Mouse (Mus musculus) midbrain, embryonic 13.5 days (tissue): ENCODE results near the gene Gm49354. TPM values are rescaled to one million over a fixed set of nuclear protein-coding genes. Genes with fewer than 3 reads are reported as not detected.
"Not testable (repeated sequence)": the region's sequence is repeated elsewhere in the genome, so short reads cannot be mapped to it uniquely, and the experiment has no call there.

Experiments used
- ATAC-seq: fragments of 200-750 bp; cut with Nextera tagmentation; 2 replicates; pipeline ENCODE4 v1.8.0; 2017; ENCODE audit warnings: mild to moderate bottlenecking, moderate TSS enrichment, moderate library complexity
- H3K27ac ChIP-seq: fragments of 300-500 bp; sonication (generic); 2 replicates; pipeline ENCODE4 v1.5.1; 2015; ENCODE audit warnings: inconsistent platforms, mild to moderate bottlenecking, moderate library complexity
- H3K27me3 ChIP-seq: fragments of 300-500 bp; sonication (generic); 2 replicates; pipeline ENCODE4 v1.6.1; 2015; ENCODE audit warnings: mild to moderate bottlenecking, inconsistent platforms
- H3K36me3 ChIP-seq: fragments of 300-500 bp; sonication (generic); 2 replicates; pipeline ENCODE4 v1.6.1; 2015; ENCODE audit warnings: mild to moderate bottlenecking, inconsistent platforms
- H3K4me1 ChIP-seq: fragments of 300-500 bp; sonication (generic); replicated peaks from 2 replicates; pipeline ENCODE4 v1.6.1; 2015; ENCODE audit warnings: inconsistent platforms
- H3K4me2 ChIP-seq: fragments of 300-500 bp; sonication (generic); replicated peaks from 2 replicates; pipeline ENCODE4 v1.6.1; 2015; ENCODE audit warnings: moderate library complexity, mild to moderate bottlenecking, inconsistent platforms
- H3K4me3 ChIP-seq: fragments of 300-500 bp; sonication (generic); replicated peaks from 2 replicates; pipeline ENCODE4 v1.5.1; 2015; ENCODE audit warnings: mild to moderate bottlenecking, inconsistent platforms
- H3K9ac ChIP-seq: fragments of 300-500 bp; sonication (generic); replicated peaks from 2 replicates; pipeline ENCODE4 v1.6.1; 2015; ENCODE audit warnings: mild to moderate bottlenecking, inconsistent platforms
- H3K9me3 ChIP-seq: fragments of 300-500 bp; sonication (generic); 2 replicates; pipeline ENCODE4 v1.6.1; 2016; ENCODE audit warnings: mild to moderate bottlenecking, inconsistent platforms
- WGBS: fragments of 180-500 bp; shearing (Covaris S2); methylation state at CpG from one replicate; pipeline ENCODE4 v1.1.7; 2015; 5-methylcytosine and 5-hydroxymethylcytosine counted together
- polyA plus RNA-seq: library from polyadenylated mRNA; unstranded; fragments of >200 nt; fragmentation: Nextera tagmentation; extraction: Ambion mirVana; gene quantifications from 2 replicates; pipeline ENCODE4 v1.2.1, GENCODE M21; 2015

The Gm49354 gene
- polyA plus RNA-seq, 1 experiment from 2014 or later, result not detected

DNA sequence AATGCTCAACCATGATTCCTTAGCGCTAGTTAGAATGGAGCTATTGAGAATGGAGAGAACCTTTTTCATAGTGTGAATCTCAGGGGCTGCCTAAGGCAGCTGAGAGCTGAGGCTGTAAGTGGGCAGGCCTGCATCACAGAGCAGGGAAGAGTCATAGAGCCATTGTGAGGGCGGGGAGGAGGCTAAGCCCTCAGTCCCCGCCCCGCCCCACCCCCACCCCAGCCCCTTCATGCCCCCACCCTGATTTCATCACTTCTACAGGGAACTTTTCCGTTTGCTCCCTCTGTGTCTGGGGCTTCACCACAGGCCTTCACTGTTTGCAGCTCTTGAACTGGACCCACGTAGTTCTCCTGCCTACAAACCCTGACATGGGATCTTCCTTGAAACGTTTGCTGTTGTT, 50.4 kb downstream of the Gm49354 start, which contains the start of gene Spata31d1d:
TSS of gene Spata31d1d (minus strand) at position 101 of the 400 bp plus-strand sequence.
- Histone ChIP-seq H3K4me1 (0 out of 2 replicates have a peak, but pooled peaks cover under 1% of the 10 kb centered on the region), H3K36me3 (no peaks in the 10 kb centered on the region), H3K27ac (no peak within 1 kb of the TSS), H3K4me2 (no peak within 1 kb of the TSS), H3K9ac (no peak within 1 kb of the TSS), H3K9me3 (no peaks in the 10 kb centered on the region), H3K4me3 (no peak within 1 kb of the TSS), H3K27me3 (peaks cover 6% of the 10 kb centered on the region; the same call in 1 of the 2 replicates)
- 37% methylated on average over 7 of the region's 7 CpGs for WGBS
- no peak for ATAC-seq

GRCm38 (mm10) chr13:59728378-59729093, 53.5 kb downstream of the Gm49354 start:
- H3K4me3 ChIP-seq, result no peak overlapping the region
- H3K36me3 ChIP-seq, result no peaks in the 10 kb centered on the region
- peaks cover 9% of the 10 kb centered on the region for H3K27me3 ChIP-seq
- 24% methylated on average over 7 of the region's 7 CpGs for WGBS
- no peaks in the 10 kb centered on the region for H3K9me3 ChIP-seq
- no peak overlapping the region for H3K9ac ChIP-seq
- ATAC-seq, result peak; percentile 90
- peaks cover 8% of the 10 kb centered on the region for H3K4me1 ChIP-seq
- H3K4me2 ChIP-seq, result no peak overlapping the region
- H3K27ac ChIP-seq, result no peak overlapping the region

DNA sequence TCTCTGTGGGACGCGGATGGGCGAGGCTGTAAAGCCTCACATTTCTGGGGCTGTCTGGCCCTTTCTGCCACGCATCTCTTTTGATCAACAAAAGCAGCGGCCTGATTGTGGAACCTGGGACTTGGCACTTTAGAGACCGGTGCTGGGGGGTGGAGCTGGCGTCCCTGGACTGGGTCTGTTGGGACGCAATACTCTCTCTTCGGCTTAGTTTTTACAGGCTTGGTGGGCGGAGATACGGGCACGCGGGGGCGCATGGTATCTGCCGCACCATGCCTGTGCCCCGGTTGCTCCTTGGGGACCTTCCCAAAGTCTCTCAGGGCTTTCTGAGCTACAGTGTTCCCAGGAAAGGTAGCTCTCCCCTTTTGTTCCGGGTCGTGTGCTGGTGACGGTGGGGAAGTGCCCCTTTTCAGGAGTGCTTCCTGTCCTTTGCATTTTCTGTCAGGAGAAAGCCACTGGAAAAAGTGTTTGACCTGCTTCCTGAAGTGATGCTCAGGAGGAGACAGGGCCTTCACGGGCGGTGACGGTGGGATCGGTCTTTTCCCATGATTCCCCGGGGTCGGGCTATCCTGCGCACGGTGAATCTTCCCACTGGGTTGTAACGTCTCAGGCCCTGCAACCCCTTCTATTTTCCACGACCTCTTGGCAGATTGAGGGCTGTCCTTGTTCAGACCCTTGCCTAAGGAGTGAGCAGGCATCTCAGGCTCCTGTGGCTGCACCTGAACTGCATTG, 55.7 kb downstream of the Gm49354 start:
- no peak overlapping the region for H3K4me3 ChIP-seq
- no peak for ATAC-seq
- peak overlapping the region; percentile 39 for H3K4me2 ChIP-seq
- no peaks in the 10 kb centered on the region for H3K9me3 ChIP-seq
- H3K4me1 ChIP-seq, result peaks cover 8% of the 10 kb centered on the region
- peak overlapping the region; percentile 19; the same call in 1 of the 2 replicates for H3K9ac ChIP-seq
- H3K36me3 ChIP-seq, result no peaks in the 10 kb centered on the region
- no peak overlapping the region for H3K27ac ChIP-seq
- WGBS, result 37% methylated on average over 29 of the region's 29 CpGs
- H3K27me3 ChIP-seq, result peaks cover 9% of the 10 kb centered on the region

- not testable (repeated sequence) for H3K27me3 ChIP-seq, H3K9me3 ChIP-seq, H3K4me2 ChIP-seq, ATAC-seq, H3K4me3 ChIP-seq, H3K36me3 ChIP-seq, H3K9ac ChIP-seq, H3K27ac ChIP-seq
- 85% methylated on average over 1 of the region's 1 CpGs for WGBS
- peaks cover 13% of the 10 kb centered on the region for H3K4me1 ChIP-seq
Observed at GRCm38 (mm10) chr13:59722089-59722488, 60.0 kb downstream of the Gm49354 start.

GRCm38 (mm10) chr13:59719475-59719874, 62.6 kb downstream of the Gm49354 start:
- Histone ChIP-seq H3K27me3 (0 out of 2 replicates have a peak, but pooled peaks cover under 1% of the 10 kb centered on the region), H3K27ac (no peak overlapping the region), H3K4me1 (0 out of 2 replicates have a peak, but pooled peaks cover 6% of the 10 kb centered on the region), H3K4me2 (no peak overlapping the region), H3K4me3 (no peak overlapping the region), H3K9me3 (no peaks in the 10 kb centered on the region), H3K9ac (no peak overlapping the region), H3K36me3 (no peaks in the 10 kb centered on the region)
- ATAC-seq, result no peak
- WGBS, result 87% methylated on average over 1 of the region's 1 CpGs

- H3K9ac ChIP-seq, H3K4me1 ChIP-seq, H3K9me3 ChIP-seq, ATAC-seq, H3K36me3 ChIP-seq, H3K27me3 ChIP-seq, H3K27ac ChIP-seq, H3K4me3 ChIP-seq, H3K4me2 ChIP-seq: not testable (repeated sequence)
- WGBS, result 48% methylated on average over 6 of the region's 6 CpGs
Observed at GRCm38 (mm10) chr13:59718857-59719440, 63.1 kb downstream of the Gm49354 start.

- Histone ChIP-seq H3K27ac (no peak overlapping the region), H3K4me2 (no peak overlapping the region), H3K9ac (no peak overlapping the region), H3K4me3 (no peak overlapping the region), H3K36me3 (no peaks in the 10 kb centered on the region), H3K4me1 (no peaks in the 10 kb centered on the region), H3K27me3 (0 out of 2 replicates have a peak, but pooled peaks cover 7% of the 10 kb centered on the region), H3K9me3 (no peaks in the 10 kb centered on the region)
- no peak for ATAC-seq
- WGBS, result 34% methylated on average over 3 of the region's 3 CpGs
Observed at GRCm38 (mm10) chr13:59713710-59714109, 68.3 kb downstream of the Gm49354 start.

- not testable (repeated sequence) for H3K27ac ChIP-seq, H3K4me2 ChIP-seq, H3K4me1 ChIP-seq, H3K4me3 ChIP-seq, ATAC-seq, H3K36me3 ChIP-seq, H3K9me3 ChIP-seq, H3K9ac ChIP-seq, H3K27me3 ChIP-seq
- 74% methylated on average over 3 of the region's 3 CpGs for WGBS
Observed at GRCm38 (mm10) chr13:59711984-59712383, 70.1 kb downstream of the Gm49354 start, which contains the start of gene Spata31d1b. Gene Spata31d1b, plus strand, starts transcription at chr13:59712284.

DNA sequence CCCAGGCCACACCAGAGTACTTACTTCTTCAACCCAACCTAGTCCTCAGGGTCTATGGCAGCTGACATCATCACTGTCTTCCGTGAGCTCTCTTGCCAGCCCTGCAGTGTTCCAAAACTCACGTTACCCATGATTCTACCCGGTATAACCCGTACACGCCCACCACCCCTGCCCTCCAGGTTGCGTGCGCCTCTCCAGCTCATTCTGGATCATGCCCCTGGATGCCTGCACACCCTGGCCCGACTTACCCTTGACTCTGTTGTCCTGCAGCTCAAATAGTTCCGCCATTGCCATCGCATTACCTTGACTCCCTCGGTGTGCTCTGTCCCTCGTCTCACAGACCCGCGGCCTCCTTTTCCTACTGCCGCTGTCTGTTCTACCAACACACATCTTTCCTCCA, 71.8 kb downstream of the Gm49354 start, which contains the start of gene Spata31d1a:
TSS of gene Spata31d1a (minus strand) at position 101 of the 400 bp plus-strand sequence.
- Histone ChIP-seq H3K36me3 (no peaks in the 10 kb centered on the region), H3K4me2 (no peak within 1 kb of the TSS), H3K4me3 (no peak within 1 kb of the TSS), H3K9ac (no peak within 1 kb of the TSS), H3K9me3 (no peaks in the 10 kb centered on the region), H3K27ac (no peak within 1 kb of the TSS), H3K4me1 (no peaks in the 10 kb centered on the region), H3K27me3 (0 out of 2 replicates have a peak, but pooled peaks cover 7% of the 10 kb centered on the region)
- 94% methylated on average over 15 of the region's 15 CpGs for WGBS
- no peak for ATAC-seq

Other genes starting within 250 kb of the Gm49354 start
- gene Agtpbp1, start 197.0 kb downstream of the Gm49354 start, polyA plus RNA-seq, result 43.7 and 51.6 TPM in 2 replicates
- gene Naa35, start 197.0 kb downstream of the Gm49354 start, polyA plus RNA-seq, result 154 and 164 TPM in 2 replicates
- 76.2 and 77.0 TPM in 2 replicates for gene Golm1, start 106.4 kb downstream of the Gm49354 start, polyA plus RNA-seq
- gene 4921517D22Rik, start 88.1 kb downstream of the Gm49354 start, polyA plus RNA-seq, result not detected in 2 replicates
- 0.07 and 0.12 TPM in 2 replicates for gene Spata31d1a, start 71.9 kb downstream of the Gm49354 start, polyA plus RNA-seq
- not detected in 2 replicates for gene Spata31d1b, start 70.0 kb downstream of the Gm49354 start, polyA plus RNA-seq
- gene Spata31d1d, start 50.5 kb downstream of the Gm49354 start, polyA plus RNA-seq, result not detected in 2 replicates
- gene 1700014D04Rik, start 35.5 kb downstream of the Gm49354 start, polyA plus RNA-seq, result 0.07 and 0.26 TPM in 2 replicates
- gene Isca1, start 12.4 kb downstream of the Gm49354 start, polyA plus RNA-seq, result 143 and 146 TPM in 2 replicates
- gene Tut7, start 40.9 kb upstream of the Gm49354 start, polyA plus RNA-seq, result 58.7 and 59.6 TPM in 2 replicates